Mouse (Mus musculus): ENCODE measurements at regions not wholly inside any gene's neighbourhood (a gene's known extent, or its start where the extent isn't known, plus 50 kb on each side); places are given as distances from the start of the nearest gene placed in this dataset.

DNA sequence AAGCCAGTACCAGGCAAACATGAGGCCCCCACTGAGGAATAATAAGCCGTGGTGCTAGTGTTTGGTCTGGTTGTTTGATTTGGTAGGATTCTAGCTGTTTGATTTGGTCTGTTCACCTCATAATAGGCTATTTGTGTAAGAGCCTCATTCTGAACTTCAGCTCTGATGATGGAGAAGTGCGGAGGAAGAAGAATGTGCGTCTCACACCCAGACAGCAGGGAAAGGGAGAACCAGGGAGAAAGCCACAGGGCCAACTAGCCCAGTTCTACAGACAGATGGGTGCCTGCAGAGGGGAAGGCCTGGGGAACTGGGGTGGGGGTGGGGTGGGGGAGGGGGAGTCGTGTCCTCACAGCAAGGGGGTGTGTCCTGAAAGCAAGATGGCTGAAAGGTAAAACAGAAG is 106.6 kb upstream of the Sfswap start:
- no peak overlapping the region for H3K4me3 ChIP-seq
- H3K4me2 ChIP-seq = no peak overlapping the region
- H3K4me1 ChIP-seq = no peaks in the 10 kb centered on the region
- no peaks in the 10 kb centered on the region for H3K27me3 ChIP-seq
- no peak overlapping the region for H3K27ac ChIP-seq
- 63% methylated on average over 4 of the region's 4 CpGs for WGBS
- H3K9ac ChIP-seq = no peak overlapping the region
- no peaks in the 10 kb centered on the region for H3K9me3 ChIP-seq
- no peaks in the 10 kb centered on the region for H3K36me3 ChIP-seq
- ATAC-seq (ENCODE audit: insufficient number of reproducible peaks, low FRiP score, low TSS enrichment, low read depth) = no peak

GRCm38 (mm10) chr5:129397311-129397710 is 103.7 kb upstream of the Sfswap start:
- H3K4me1 ChIP-seq = no peaks in the 10 kb centered on the region
- no peak for ATAC-seq (ENCODE audit: insufficient number of reproducible peaks, low FRiP score, low TSS enrichment, low read depth)
- H3K27me3 ChIP-seq = no peaks in the 10 kb centered on the region
- H3K4me3 ChIP-seq = no peak overlapping the region
- no peak overlapping the region for H3K27ac ChIP-seq
- no peaks in the 10 kb centered on the region for H3K9me3 ChIP-seq
- H3K4me2 ChIP-seq = no peak overlapping the region
- no peaks in the 10 kb centered on the region for H3K36me3 ChIP-seq
- H3K9ac ChIP-seq = no peak overlapping the region
- 51% methylated on average over 1 of the region's 1 CpGs for WGBS

DNA sequence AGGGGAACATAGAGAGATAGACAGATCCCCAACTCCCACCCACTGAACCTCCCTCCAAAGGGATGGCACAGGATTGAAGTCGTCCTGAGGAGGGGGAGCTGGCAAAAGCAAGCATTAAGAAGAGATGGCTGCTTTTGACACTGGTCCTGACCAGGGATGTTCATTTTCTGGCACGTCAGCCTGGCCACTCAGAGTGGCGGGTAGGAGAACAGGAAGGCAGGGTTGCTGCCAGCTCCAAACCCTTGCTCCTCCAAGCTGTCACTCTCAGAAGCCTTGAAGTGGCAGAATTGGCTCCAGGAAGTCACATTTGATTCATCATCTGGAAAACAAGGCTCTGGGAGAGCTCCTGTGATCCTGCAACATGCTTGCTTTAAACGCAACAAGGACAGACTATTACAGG is 94.8 kb upstream of the Sfswap start:
- H3K4me2 ChIP-seq = no peak overlapping the region
- WGBS = 64% methylated on average over 4 of the region's 4 CpGs
- no peaks in the 10 kb centered on the region for H3K36me3 ChIP-seq
- H3K4me3 ChIP-seq = no peak overlapping the region
- no peak for ATAC-seq (ENCODE audit: insufficient number of reproducible peaks, low FRiP score, low TSS enrichment, low read depth)
- no peaks in the 10 kb centered on the region for H3K9me3 ChIP-seq
- H3K27me3 ChIP-seq = no peaks in the 10 kb centered on the region
- H3K27ac ChIP-seq = no peak overlapping the region
- H3K4me1 ChIP-seq = peaks cover 3% of the 10 kb centered on the region; the same call in 1 of the 2 replicates
- no peak overlapping the region for H3K9ac ChIP-seq

- Histone ChIP-seq H3K4me3 (no peak overlapping the region), H3K27me3 (no peaks in the 10 kb centered on the region), H3K36me3 (no peaks in the 10 kb centered on the region), H3K9ac (no peak overlapping the region), H3K4me1 (peaks cover 3% of the 10 kb centered on the region; the same call in 1 of the 2 replicates), H3K27ac (no peak overlapping the region), H3K4me2 (no peak overlapping the region), H3K9me3 (no peaks in the 10 kb centered on the region)
- peak; percentile 61; the same call in 1 of the 2 replicates for ATAC-seq (ENCODE audit: insufficient number of reproducible peaks, low FRiP score, low TSS enrichment, low read depth)
- 64% methylated on average over 14 of the region's 14 CpGs for WGBS
Measured at GRCm38 (mm10) chr5:129409440-129410004, 91.5 kb upstream of the Sfswap start.

DNA sequence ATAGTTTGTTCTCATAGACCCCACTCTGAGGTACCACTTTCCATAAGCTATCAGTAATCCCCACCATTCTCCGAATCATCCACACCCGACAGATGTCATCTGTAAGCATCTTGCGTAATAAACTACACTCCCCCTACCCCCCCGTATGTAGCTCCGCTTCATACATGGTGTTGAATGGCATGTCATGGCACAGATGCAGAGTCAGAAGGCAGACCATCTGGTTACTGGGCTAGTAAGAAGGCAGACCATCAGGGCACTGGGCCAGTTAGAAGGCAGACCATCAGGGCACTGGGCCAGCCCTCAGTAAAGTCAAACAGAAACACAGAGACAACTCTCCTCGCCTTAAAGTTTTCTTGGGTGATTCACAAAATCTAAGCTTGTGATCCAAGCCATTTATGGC is 88.9 kb upstream of the Sfswap start:
- H3K27ac ChIP-seq = no peak overlapping the region
- H3K4me1 ChIP-seq = peaks cover 12% of the 10 kb centered on the region
- 80% methylated on average over 6 of the region's 6 CpGs for WGBS
- no peak overlapping the region for H3K4me3 ChIP-seq
- no peaks in the 10 kb centered on the region for H3K27me3 ChIP-seq
- no peaks in the 10 kb centered on the region for H3K36me3 ChIP-seq
- ATAC-seq (ENCODE audit: insufficient number of reproducible peaks, low FRiP score, low TSS enrichment, low read depth) = no peak
- no peak overlapping the region for H3K4me2 ChIP-seq
- no peaks in the 10 kb centered on the region for H3K9me3 ChIP-seq
- no peak overlapping the region for H3K9ac ChIP-seq

DNA sequence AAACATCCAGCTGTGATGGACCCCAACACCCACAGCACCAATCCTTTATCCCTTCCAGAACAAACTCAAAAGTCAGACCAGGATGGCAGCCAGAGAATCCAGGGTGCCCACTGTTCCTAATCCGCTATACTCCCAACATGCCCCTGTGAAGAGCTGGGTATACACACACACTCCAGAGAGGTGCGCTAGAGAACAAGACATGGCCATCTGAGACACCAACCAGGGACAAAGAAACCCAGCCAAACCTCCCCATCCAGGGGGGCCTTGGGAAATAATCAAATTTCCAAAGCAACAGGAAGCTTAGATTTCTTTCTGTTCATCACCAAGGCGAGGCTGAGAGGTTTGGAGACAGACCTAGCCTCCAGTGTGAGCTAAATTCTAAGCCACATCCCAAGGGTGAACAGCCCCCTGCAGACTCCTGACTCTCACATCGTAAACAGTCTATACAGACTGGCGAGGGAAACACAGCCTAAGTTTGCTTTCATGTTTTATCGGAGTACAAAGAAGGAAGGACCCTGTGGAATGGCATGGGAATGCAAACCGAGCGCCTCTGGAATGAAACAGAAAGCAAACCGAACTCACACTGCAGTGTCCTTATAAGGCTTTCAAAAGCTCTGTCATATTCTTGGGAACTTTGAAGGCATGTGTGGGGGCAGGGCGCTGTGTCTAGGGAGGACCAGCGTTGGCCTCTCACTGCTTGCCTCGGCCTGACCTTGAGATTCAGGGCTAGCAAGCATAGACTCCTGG is 85.9 kb upstream of the Sfswap start:
- no peak for ATAC-seq (ENCODE audit: insufficient number of reproducible peaks, low FRiP score, low TSS enrichment, low read depth)
- H3K9ac ChIP-seq = no peak overlapping the region

GRCm38 (mm10) chr5:129416425-129416824 is 84.6 kb upstream of the Sfswap start:
- H3K4me3 ChIP-seq = no peak overlapping the region
- H3K4me2 ChIP-seq = no peak overlapping the region
- H3K27me3 ChIP-seq = no peaks in the 10 kb centered on the region
- no peak overlapping the region for H3K27ac ChIP-seq
- peaks cover 12% of the 10 kb centered on the region; the same call in 1 of the 2 replicates for H3K4me1 ChIP-seq
- H3K36me3 ChIP-seq = no peaks in the 10 kb centered on the region
- no peak for ATAC-seq (ENCODE audit: insufficient number of reproducible peaks, low FRiP score, low TSS enrichment, low read depth)
- H3K9ac ChIP-seq = no peak overlapping the region
- 26% methylated on average over 3 of the region's 3 CpGs for WGBS
- H3K9me3 ChIP-seq = no peaks in the 10 kb centered on the region

More for the DNA sequence above, 85.9 kb upstream of the Sfswap start:
- Histone ChIP-seq H3K4me2 (peak overlapping the region; percentile 28), H3K27ac (no peak overlapping the region), H3K4me1 (peaks cover 12% of the 10 kb centered on the region; the same call in 1 of the 2 replicates), H3K36me3 (no peaks in the 10 kb centered on the region), H3K4me3 (0 out of 2 replicates have a peak overlapping the region, but pooled peaks have one; percentile 1), H3K27me3 (no peaks in the 10 kb centered on the region), H3K9me3 (no peaks in the 10 kb centered on the region)
- WGBS = 24% methylated on average over 12 of the region's 12 CpGs

GRCm38 (mm10) chr5:129417516-129417915 is 83.5 kb upstream of the Sfswap start:
- ATAC-seq (ENCODE audit: insufficient number of reproducible peaks, low FRiP score, low TSS enrichment, low read depth) = no peak
- no peak overlapping the region for H3K27ac ChIP-seq
- no peak overlapping the region for H3K4me3 ChIP-seq
- no peaks in the 10 kb centered on the region for H3K27me3 ChIP-seq
- H3K4me1 ChIP-seq = peaks cover 12% of the 10 kb centered on the region; the same call in 1 of the 2 replicates
- 57% methylated on average over 3 of the region's 3 CpGs for WGBS
- no peaks in the 10 kb centered on the region for H3K36me3 ChIP-seq
- no peak overlapping the region for H3K9ac ChIP-seq
- H3K9me3 ChIP-seq = no peaks in the 10 kb centered on the region
- H3K4me2 ChIP-seq = no peak overlapping the region

GRCm38 (mm10) chr5:129420981-129421380 is 80.0 kb upstream of the Sfswap start:
- no peak overlapping the region for H3K27ac ChIP-seq
- H3K9me3 ChIP-seq = no peaks in the 10 kb centered on the region
- 89% methylated on average over 2 of the region's 2 CpGs for WGBS
- H3K9ac ChIP-seq = no peak overlapping the region
- H3K36me3 ChIP-seq = no peaks in the 10 kb centered on the region
- H3K4me1 ChIP-seq = no peaks in the 10 kb centered on the region
- no peak overlapping the region for H3K4me3 ChIP-seq
- ATAC-seq (ENCODE audit: insufficient number of reproducible peaks, low FRiP score, low TSS enrichment, low read depth) = no peak
- H3K4me2 ChIP-seq = no peak overlapping the region
- no peaks in the 10 kb centered on the region for H3K27me3 ChIP-seq

DNA sequence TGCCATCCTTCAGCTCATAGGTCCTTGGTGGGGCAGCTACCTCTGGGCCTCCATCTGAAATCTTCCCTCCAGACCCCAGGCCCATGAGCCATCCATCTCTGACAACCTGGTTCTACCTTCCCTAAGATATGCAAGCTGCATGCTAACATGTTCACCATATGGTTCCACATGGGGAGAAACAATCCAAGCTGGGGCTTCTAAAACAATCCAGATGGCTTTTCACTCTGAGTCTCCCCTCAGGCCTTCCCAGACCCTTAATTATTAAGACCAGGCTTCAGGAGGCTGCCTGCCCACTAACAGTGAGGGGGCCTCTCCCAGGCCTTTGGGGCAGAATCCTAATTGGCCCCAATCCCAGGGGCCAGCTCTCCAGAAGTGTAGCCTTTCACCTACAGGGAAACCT is 71.1 kb upstream of the Sfswap start:
- H3K4me1 ChIP-seq = peaks cover 17% of the 10 kb centered on the region

GRCm38 (mm10) chr5:129430330-129430729 is 70.7 kb upstream of the Sfswap start:
- H3K9me3 ChIP-seq = no peaks in the 10 kb centered on the region
- no peaks in the 10 kb centered on the region for H3K27me3 ChIP-seq
- 26% methylated on average over 3 of the region's 3 CpGs for WGBS
- H3K9ac ChIP-seq = no peak overlapping the region
- H3K4me1 ChIP-seq = peaks cover 17% of the 10 kb centered on the region
- ATAC-seq (ENCODE audit: insufficient number of reproducible peaks, low FRiP score, low TSS enrichment, low read depth) = 0 out of 2 replicates have a peak, but pooled peaks have one; percentile 56
- peak overlapping the region; percentile 44; the same call in 1 of the 2 replicates for H3K27ac ChIP-seq
- no peaks in the 10 kb centered on the region for H3K36me3 ChIP-seq
- no peak overlapping the region for H3K4me2 ChIP-seq
- H3K4me3 ChIP-seq = no peak overlapping the region

More for the DNA sequence above, 71.1 kb upstream of the Sfswap start:
- H3K4me2 ChIP-seq = no peak overlapping the region
- peak overlapping the region; percentile 44 for H3K27ac ChIP-seq
- no peak overlapping the region for H3K9ac ChIP-seq
- ATAC-seq (ENCODE audit: insufficient number of reproducible peaks, low FRiP score, low TSS enrichment, low read depth) = 0 out of 2 replicates have a peak, but pooled peaks have one; percentile 45
- no peak overlapping the region for H3K4me3 ChIP-seq
- H3K9me3 ChIP-seq = no peaks in the 10 kb centered on the region
- H3K27me3 ChIP-seq = no peaks in the 10 kb centered on the region
- H3K36me3 ChIP-seq = no peaks in the 10 kb centered on the region

DNA sequence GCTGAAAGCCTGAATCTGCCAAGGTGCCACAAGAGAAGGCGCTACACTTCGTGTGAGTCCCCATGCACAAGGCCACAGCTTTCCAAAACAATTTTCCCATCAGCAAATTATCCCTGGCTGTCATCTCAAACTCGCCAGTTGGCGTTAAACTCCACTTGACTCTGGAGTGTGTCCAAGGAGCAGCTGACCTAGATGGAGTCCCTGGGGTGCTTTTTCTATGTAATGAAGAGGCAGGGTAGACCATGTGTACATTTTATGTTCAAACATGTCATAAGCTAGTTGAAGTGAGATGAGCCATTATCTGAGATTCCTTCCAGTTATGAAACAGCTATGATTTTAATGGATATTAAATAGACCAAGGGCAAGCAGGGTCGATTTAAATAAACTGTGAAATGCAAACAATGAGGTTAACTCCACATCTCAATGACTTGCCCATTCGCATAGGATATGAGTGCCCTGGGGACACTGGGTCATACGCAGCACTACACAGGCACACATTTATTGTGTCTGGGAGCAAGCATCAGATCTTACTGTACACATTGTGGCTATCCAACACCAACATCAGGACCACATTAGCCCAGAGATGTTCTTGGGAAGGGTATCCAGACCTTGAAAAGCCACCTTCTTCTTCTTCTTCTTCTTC is 51.0 kb upstream of the Sfswap start:
- WGBS = 49% methylated on average over 7 of the region's 7 CpGs
- Histone ChIP-seq H3K9me3 (no peaks in the 10 kb centered on the region), H3K4me1 (peaks cover 8% of the 10 kb centered on the region), H3K27me3 (no peaks in the 10 kb centered on the region), H3K4me2 (no peak overlapping the region), H3K36me3 (no peaks in the 10 kb centered on the region), H3K4me3 (no peak overlapping the region), H3K27ac (no peak overlapping the region), H3K9ac (no peak overlapping the region)
- no peak for ATAC-seq (ENCODE audit: insufficient number of reproducible peaks, low FRiP score, low TSS enrichment, low read depth)
